Mouse (Mus musculus): ENCODE data around the gene Rab42.

Rab42 gene

GRCm38 (mm10) chr4:132269740-132270560, 33.2 kb downstream of the Rab42 start:
- DNase-seq: peak; percentile 96

GRCm38 (mm10) chr4:132268871-132269739, 34.1 kb downstream of the Rab42 start:
- peak; percentile 46 for DNase-seq

GRCm38 (mm10) chr4:132266835-132267349, 36.3 kb downstream of the Rab42 start:
- DNase-seq: no peak

GRCm38 (mm10) chr4:132263313-132263712, 39.9 kb downstream of the Rab42 start:
- no peak for DNase-seq

GRCm38 (mm10) chr4:132262358-132262616, 40.9 kb downstream of the Rab42 start:
- DNase-seq: no peak

GRCm38 (mm10) chr4:132261514-132262357, 41.4 kb downstream of the Rab42 start, which contains the start of gene Gmeb1:
Gmeb1 (minus strand) TSS chr4:132261602.
- DNase-seq: peak; percentile 94

GRCm38 (mm10) chr4:132260404-132261379, 42.5 kb downstream of the Rab42 start:
- peak; percentile 88 for DNase-seq

- DNase-seq: no peak
Measured at GRCm38 (mm10) chr4:132259248-132259647, 43.9 kb downstream of the Rab42 start.

- no peak for DNase-seq
Measured at GRCm38 (mm10) chr4:132256384-132256783, 46.8 kb downstream of the Rab42 start.

- no peak for DNase-seq
Measured at GRCm38 (mm10) chr4:132254986-132255385, 48.2 kb downstream of the Rab42 start.

- DNase-seq: no peak
Measured at GRCm38 (mm10) chr4:132253622-132254021, 49.6 kb downstream of the Rab42 start.

GRCm38 (mm10) chr4:132253128-132253527, 50.1 kb downstream of the Rab42 start:
- no peak for DNase-seq
